Mouse (Mus musculus) induced T-regulatory cell, adult 2 months (primary cell): ENCODE measurements around the gene Crybb2.
A peak's percentile ranks its signal among the peaks of the same experiment; 100 is the strongest.

ENCODE experiments used
- DNase-seq: peaks from one replicate; pipeline ENCODE4 v3.0.0-alpha.2; 2012; ENCODE audit warnings: low read depth

The Crybb2 gene

DNA sequence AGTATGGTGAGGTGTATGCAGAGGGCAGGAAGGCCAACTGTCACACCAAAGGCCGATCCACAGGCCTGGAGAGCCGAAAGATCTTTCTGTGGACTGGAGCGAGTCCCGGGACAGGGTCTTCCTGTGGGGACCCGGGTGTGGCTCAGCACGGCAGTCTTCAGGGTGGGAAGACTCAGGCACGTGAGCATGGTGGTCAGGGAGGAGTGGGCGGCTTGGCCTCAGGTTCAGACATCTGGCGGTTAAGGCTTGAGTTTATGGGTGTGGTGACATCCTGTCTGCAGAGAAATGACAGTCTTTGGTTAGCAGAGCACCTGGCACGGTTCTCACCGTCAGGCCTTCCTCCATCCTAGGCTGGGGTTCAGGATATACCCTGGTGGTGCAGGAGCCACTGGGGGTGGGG is 20.8 kb upstream of the Crybb2 start:
- DNase-seq: no peak

DNA sequence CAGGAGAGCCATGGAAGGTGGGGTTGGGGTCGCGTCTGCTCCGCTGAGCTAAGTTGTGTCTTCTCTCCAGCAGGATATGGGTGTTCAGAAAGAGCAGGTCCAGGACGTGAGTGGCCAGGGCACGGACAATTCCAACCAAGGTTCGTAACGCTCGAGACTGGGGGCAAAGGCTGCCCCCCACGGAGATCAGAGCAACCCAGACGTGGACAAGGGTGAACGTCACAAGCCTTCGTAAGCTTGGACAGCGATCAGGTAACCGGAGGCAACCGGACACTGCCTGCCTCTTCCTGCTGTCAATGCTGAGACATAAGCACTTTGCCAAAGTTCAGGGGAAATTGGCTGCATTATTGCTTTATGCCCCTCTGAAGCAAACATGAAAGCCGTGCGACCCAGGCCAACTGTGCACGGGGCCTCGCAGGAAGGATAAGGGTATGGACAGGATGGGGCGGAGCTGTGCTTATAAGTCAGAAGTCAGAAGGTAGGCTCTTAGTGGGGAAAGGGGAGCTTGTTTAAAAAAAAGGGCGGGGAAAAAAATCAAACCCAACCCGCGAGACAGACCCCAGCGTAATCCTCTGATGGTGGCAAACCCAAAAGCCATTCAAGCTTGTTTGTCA is 20.3 kb upstream of the Crybb2 start:
- no peak for DNase-seq

DNA sequence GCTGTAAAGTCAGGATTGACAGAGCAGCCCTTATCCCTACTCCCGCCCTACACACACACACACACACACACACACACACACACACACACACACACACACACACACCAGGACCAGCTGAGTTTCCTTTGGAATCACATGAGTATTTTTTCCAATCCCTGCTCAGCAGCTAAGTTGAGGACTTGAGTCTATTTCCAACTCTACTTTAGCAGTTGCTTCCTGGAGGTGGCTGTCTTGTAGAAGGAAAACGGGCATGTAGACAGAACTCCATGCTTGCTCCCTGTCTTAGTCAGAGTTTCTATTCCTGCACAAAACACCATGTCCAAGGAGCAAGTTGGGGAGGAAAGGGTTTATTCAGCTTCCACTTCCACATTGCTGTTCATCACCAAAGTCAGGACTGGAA is 17.5 kb upstream of the Crybb2 start:
- DNase-seq: no peak

DNA sequence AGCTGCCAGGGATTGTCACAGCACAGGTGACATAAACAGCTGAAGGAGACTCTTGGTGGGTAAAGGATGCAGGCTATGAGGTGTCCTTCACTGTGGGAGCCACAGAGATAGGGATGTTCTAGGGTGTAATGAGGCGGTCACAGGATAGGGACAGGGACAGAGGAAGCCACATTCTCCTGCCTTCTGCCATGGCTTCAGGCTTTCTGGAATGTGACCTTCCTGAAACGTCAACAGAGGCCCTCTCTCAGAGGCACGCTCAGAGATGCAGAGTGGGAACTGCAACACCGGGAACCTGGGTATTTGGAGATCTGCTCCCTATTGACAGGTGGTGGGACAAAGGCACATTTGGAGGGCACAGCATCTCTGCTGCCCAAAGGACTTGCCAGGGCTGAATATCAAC is 17.1 kb upstream of the Crybb2 start:
- no peak for DNase-seq

DNA sequence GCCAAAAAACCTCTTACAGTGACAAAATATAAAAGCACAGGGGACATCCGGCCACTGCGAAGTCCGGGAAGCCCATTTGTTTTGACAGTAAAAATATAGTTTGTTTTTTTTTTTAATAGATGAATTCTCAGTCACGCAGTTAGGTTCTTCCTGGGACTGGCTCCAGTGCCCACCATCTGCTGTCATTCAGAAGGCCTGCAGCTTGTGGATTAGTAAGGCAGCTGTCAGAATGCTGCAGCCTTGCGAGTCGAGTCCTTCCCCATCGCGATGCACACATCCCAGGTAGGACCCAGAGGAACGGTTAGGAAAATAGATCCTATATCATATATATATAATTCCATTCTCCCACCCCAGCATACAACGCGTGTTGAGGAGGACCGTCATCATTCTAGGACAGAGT is 16.5 kb upstream of the Crybb2 start:
- DNase-seq: no peak

DNA sequence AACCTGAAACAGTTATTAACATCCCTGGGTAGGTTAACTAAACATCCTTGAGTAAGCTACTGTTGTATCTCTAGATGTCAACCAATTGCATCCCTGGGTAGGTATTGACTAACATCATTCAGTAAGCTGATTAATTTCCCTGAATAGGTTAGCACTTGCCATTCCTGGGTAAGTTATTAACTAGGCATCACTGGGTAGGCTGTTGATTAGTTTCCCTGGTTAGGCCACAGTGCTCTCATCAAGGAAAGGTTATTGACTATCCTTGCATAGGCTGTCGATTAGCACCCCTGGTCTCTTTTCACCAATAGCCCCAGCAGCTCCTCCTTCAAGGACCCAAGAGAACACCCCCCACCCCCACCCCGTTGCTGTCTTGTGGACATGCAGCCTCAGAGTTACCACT is 16.0 kb upstream of the Crybb2 start:
- no peak for DNase-seq

DNA sequence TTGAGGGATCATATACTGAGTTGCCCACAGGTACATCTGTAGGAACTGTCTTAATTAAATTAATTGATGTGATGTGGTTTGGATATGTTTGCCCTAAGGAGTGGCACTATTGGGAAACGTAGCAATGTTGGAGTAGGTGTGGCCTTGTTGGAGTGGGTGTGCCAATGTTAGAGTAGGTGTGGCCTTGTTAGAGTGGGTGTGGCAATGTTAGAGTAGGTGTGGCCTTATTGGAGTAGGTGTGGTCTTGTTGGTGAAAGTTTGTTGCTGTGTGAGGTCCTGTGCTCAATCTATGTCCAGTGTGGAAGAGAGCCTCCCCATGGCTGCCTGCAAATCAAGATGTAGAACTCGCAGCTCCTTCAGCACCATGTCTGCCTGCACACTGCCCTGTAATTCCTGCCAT is 14.4 kb upstream of the Crybb2 start:
- no peak for DNase-seq

DNA sequence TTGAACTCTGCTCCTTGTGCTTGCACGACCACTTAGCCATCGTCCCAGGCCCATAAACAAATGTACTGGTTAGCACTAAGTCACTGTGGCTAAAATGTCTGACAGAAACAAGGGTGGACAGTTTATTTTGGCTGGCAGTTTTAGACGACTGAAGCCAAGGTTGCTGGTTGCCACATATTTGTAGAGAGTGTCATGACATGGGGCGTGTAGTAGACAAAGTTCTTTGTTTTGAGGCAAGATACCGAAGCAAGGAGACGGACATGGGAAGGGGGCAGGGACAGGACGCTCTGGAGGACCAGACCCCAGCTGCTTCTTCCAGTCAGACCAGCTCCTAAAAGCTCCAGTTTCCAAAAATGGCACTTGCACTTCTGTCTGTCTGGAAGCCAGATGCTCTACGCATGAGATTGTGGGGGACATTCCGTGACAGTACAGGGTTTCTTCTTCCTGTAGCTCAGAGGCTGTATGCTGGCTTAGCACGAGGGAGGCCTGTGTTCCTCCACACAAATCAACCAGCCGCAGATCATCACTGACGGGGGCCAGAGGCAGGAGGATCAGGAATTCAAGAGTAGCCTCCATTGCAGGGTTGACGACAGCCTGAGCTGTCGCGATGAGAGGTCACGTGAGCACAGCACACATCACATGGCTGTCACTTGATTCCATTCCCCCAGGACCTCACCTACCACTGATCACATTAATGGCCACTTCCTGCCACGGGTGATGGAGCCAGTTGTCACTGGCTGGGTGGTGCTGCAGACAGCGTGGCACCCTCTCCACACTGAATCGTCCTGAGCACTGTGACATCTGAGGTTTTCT is 12.6 kb upstream of the Crybb2 start:
- DNase-seq: no peak

DNA sequence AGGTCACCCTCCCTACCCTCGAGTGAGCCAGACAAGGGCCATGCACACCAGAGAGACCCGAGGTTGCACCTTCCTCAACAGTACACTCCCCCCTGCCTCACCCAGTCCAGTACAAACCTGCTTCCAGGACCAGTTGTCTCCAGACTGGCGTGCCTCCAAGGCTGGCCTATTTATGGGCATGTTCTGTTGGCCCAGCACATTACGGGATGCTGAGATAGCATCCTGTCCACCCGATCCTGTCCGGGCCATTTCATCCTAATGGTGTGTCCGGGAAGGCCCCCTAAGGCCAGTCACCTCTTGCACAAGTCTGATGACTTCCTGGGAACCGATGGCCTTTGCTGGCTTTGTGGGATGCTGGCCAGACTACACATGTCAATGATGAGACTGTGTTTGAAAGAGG is 11.5 kb upstream of the Crybb2 start, which contains the start of gene Crybb3:
TSS of gene Crybb3 (minus strand) at position 146 of the 400 bp plus-strand sequence.
- no peak for DNase-seq

DNA sequence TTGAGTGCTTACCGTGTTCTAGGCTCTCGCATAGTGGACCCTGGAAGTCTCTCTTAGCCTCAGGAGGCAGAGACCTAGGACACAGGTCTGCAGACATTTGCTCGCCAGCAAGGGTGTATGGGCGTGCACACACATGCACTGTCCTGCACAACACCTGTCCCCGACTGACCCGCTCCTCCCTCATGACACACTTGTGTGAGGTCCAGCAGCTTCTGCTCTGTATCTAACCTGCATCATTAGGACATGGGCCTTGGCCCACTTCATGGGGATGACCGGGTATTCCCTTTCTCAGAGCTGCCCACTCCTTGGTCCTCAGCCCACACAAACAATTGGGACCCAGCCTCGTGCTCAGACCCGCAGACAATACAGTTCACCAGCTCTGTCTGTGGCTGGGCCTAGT is 11.1 kb upstream of the Crybb2 start:
- DNase-seq: no peak

DNA sequence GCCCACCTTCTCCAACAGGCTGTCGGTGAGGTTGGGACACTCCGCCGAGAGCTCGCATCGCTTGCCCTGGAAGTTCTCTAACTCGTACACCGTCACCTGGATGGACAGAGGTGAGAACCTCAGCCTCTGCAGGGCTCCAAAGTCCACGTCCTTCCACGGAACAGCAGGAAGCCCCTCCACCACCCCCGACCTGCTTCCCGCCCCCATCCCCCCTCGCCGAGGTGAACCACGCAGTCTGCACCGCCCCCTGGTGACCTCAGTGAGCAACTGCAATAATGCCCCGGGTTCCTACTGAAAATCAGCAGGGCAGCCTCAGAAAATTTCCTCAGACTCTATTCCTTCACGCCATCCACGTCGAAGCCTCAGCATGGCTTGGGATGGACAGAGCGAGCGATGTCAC is 9.9 kb upstream of the Crybb2 start:
- DNase-seq: peak; percentile 36

DNA sequence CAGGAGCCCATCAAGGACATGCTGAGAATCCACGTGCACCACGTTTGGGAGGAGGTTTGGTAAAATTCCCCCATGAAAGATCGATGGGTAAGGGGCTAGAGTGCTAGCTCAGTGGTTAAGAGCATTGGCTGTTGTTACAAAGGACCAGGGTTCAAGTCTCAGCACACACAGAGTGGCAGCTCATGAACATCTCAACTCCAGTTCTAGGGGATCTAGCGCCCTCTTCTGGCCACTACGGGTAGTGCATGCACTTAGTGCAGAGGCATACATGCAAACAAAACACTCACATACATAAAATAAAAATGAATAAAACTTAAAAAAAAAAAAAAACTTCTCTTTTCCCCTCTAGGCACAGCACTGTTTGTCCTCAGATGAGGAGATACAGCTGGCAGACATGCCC is 8.8 kb upstream of the Crybb2 start:
- peak; percentile 44 for DNase-seq

DNA sequence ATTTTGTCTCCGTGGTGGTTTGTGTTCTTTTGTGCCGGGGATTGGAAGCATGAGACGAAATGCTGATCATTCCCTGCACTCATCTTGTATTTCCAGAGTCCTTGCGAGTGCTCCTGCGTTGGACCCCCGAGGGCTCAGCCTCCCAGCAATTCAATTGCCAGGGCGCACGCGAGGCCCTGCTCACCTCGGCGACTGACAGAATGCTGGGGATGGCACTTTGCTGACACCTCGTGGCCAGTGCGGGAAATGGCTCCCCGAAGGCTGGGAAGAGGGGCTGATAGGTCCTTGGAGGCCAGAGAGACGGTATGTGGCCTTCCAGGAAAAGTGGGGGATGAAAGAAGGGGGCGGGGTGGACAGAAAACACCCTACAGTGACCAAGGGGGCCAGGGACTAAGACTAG is 15.6 kb downstream of the Crybb2 start:
- DNase-seq: peak; percentile 68

DNA sequence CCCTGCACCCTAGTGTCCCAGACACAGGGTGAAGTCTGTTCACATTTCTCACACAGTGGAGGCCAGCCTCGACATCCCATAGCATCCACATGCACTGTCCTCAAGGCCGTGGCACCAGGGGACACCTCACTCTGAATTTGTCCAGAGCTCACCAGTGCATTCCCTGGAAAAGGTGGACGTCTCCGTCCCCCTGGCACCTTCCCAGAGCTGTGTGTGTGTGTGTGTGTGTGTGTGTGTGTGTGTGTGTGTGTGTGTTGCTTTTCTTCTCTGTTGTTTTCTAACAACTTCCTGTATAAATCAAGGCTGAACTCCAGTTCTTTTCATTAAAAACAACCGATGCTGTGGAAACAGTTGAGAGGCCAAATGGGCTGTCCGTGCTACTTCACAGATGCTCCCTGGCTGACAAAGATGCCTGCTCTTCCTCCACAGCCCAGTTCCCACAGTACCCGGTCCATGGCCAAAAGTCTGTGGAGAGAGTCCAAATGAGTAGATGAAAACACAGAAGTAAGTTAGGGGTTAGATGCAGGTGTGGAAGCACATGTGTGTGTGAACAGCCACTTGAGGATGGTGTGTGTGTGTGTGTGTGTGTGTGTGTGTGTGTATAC is 19.2 kb downstream of the Crybb2 start:
- DNase-seq: no peak

DNA sequence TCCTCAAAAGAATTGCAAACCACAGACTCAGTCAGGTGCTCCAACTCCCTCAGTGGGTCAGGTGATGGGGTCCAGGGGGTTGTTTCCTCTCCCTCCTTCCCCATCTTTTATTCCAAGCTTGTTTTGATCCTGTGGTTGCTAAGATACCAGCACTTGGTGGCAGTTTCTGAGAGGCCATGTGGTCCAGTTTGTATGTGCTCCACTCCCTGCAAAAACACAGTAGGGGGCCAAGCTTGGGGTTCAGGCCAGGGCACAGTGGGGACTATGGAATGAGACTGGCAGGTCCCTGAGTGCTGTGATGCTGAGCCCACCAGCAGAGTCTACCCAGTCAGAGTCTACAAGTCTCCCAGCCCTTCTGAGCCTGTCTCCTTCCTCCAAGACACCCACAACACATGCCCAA is 20.0 kb downstream of the Crybb2 start:
- no peak for DNase-seq

DNA sequence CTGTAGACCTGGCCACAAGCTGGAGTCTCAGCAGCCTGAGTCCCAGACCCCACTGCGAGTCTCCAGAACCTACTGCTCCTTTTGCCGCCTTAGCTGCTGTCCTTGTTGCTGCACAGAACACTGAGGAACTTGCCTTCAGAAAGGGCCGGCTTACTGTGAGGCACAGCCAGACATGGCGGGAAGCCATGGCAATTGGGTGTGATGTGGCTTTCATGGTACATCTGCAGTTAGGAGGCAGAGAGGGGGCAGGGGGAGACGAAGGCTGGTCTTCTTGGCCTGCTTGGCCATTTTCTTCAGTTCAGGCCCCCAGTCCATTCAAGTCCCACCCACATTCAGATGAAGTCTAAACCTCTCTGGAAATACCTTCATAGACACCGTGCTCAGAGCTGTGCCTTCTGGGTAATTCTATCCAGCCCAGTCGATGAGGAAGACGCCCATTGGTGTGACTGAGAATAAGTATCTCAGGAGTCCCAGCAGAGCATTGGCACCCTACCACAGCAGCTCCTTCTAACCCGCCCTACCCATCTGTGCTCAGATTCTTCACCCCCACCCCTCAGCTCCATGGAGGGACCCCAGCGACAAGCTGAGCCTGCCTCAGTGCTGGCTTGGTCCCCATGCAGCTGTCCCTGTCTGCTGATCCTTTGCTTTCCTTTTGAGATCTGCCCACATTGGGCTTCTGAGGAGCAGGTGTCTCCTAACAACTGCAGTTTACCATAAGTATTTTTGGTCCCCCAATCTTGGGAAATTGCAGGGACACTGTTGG is 24.2 kb downstream of the Crybb2 start:
- DNase-seq: no peak

DNA sequence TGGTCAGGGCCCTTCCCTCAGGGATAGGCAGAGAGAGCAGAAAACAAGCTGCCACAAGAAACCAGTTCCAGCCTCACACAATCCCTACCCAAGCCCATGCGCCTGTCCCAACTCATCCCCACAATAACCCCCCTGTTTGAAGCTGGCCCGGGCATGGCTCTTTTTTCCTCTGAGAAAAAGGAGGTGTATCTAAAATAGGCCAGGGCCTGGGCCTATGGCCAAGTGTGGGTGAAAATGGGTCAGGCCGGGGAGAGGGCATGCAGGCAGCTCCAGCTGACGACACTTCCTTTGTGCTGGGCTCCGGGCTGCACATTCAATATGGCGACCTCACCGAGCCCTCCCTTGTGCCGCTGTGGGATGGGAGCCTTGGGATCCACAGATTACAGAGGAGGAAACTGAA is 26.4 kb downstream of the Crybb2 start:
- no peak for DNase-seq

DNA sequence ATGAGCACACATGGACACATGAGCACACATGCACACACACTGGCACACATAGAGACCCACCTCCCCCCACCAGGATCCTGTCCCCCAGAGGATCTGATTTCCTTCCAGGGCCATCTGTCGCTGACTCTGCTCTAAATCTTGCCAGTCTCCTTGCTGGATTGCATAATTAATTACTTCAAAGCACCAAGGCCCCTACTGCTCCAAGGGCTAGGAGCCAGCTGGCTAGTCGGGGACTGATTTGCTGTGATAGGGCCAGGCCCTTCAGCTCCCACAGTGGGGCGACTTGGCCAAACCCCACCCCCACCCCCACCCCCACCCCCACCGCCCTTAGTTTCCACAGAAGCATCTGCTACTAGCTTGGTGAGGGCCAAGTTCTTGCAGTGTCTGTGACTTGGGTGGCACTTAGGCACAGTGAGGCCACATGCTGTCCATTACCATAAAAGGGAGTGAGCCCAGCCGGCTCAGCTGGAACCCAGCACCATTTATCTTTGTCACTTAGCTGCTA is 28.3 kb downstream of the Crybb2 start:
- no peak for DNase-seq

DNA sequence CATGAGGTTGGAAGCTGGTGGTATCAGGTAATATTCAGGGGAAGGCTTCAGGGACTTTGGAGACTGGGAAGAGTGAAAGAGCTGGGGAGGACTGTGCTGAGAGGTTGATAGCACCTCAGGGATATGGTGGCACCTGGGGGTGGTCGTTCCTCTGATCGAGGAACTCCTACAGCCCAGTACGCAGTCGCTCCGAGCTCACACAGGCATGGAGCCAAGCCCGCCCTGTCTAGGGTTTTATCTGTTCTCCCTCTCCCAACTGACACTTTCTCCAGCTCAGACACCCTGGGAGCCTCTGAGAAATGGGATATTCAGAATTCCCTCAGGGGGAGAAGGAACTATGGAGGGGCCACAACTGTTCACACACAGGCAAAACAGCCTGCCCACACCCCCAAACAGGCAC is 29.1 kb downstream of the Crybb2 start:
- no peak for DNase-seq

DNA sequence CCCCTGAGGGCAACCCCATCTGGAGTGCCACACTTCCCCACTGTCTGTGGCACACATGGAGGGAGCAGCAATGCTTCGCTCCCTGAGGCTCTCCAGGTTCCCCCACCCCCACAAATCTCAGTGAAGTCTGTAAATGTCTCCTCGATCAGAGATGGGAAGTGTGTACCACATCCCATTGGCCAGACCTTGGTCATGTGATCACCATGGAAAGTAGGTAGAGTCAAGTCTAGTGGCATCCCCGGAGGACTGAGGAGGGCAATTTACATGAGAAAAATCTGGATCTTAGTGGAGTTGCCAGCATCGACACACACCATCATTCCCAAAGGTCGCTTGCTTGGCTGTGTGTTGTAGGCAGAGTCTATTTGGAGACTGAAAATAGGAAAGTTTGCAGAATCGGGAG is 31.3 kb downstream of the Crybb2 start:
- DNase-seq: no peak

DNA sequence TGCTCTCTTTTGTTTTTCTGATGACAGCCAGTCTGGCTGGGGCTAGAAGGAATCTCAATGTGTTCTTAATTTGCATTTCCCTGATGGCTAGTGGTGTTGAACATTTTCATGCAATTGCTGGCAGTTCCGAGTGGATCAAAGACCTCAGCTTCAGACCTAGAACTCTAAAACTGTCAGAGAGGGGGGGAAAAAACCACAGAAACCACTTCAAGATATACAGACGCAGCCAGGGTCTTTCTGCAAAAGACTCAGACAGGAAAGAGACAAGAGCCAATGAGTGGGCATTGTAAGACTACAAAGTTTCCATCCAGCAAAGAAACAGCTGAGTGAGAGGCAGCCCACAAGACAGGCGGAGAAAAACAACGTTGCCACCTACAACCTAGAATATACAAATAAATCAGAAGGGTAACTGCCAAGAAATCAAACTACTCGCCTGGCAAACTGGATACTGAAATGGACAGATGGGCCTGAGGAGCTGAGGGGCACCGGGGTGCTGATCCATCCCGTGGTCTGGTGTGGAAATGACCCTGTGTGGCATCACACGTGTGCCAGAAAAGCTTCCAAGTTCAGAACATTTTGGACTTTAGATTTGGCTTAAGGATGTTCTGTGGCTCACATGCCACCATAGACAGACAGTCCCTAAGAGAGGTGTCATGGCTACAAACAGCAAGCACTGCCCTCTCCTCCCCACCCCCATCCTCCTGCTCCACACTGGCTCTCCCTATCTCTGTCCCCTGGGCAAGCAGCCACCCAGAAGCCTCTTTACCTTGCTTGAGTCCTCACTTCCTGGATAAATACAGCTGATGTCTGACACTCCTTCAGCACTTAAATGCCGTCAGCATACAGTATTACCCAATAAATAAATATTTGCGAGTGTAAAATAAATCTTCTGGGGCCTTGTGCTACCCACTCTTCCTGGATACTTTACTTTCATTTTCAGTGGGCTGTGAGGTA is 34.5 kb downstream of the Crybb2 start:
- peak; percentile 72 for DNase-seq
